Mouse (Mus musculus) layer of hippocampus, postnatal 36 days (tissue): ENCODE data around the gene Mansc1. TPM values are rescaled to one million over a fixed set of nuclear protein-coding genes. Genes with fewer than 3 reads are reported as not detected.

Source experiments
- DNase-seq, 2 experiments: peaks; one replicate each; pipeline ENCODE4 v3.0.0; 2022
- total RNA-seq, 2 experiments: library from RNA; stranded (reverse); gene quantifications; 2 replicates each; pipeline ENCODE4 v1.2.3; 2021

The Mansc1 gene
- total RNA-seq, 2 experiments from 2014 or later, result 8.0 to 8.1 TPM

- no peak for DNase-seq
Observed at GRCm38 (mm10) chr6:134597651-134598229, 34.5 kb downstream of the Mansc1 start.

- DNase-seq, result no peak
Observed at GRCm38 (mm10) chr6:134594569-134595442, 37.5 kb downstream of the Mansc1 start.

GRCm38 (mm10) chr6:134591614-134592013 is 40.7 kb downstream of the Mansc1 start:
- DNase-seq, result no peak

GRCm38 (mm10) chr6:134586241-134586640 is 46.0 kb downstream of the Mansc1 start:
- no peak for DNase-seq

GRCm38 (mm10) chr6:134584616-134585015 is 47.7 kb downstream of the Mansc1 start:
- no peak for DNase-seq

GRCm38 (mm10) chr6:134582110-134582509 is 50.2 kb downstream of the Mansc1 start:
- DNase-seq, result no peak

GRCm38 (mm10) chr6:134579506-134579905 is 52.8 kb downstream of the Mansc1 start:
- no peak for DNase-seq

GRCm38 (mm10) chr6:134578039-134578438 is 54.2 kb downstream of the Mansc1 start:
- no peak for DNase-seq

GRCm38 (mm10) chr6:134575288-134575741 is 57.0 kb downstream of the Mansc1 start:
- no peak for DNase-seq

- DNase-seq, result no peak
Observed at GRCm38 (mm10) chr6:134567986-134568556, 64.2 kb downstream of the Mansc1 start.

GRCm38 (mm10) chr6:134566818-134567485 is 65.3 kb downstream of the Mansc1 start, which contains the start of gene Lrp6:
Gene Lrp6, minus strand, starts transcription at chr6:134566965.
- peak; percentile 80 to 81 for DNase-seq

GRCm38 (mm10) chr6:134566248-134566817 is 66.0 kb downstream of the Mansc1 start:
- DNase-seq, result no peak

- DNase-seq, result peak in 1 of 2 experiments; percentile 26
Observed at GRCm38 (mm10) chr6:134565606-134566247, 66.6 kb downstream of the Mansc1 start.

- DNase-seq, result no peak
Observed at GRCm38 (mm10) chr6:134564539-134564938, 67.7 kb downstream of the Mansc1 start.

GRCm38 (mm10) chr6:134559635-134560034 is 72.7 kb downstream of the Mansc1 start:
- DNase-seq, result no peak

Other genes starting within 250 kb of the Mansc1 start
- not detected for gene Bcl2l14, start 236.2 kb downstream of the Mansc1 start, total RNA-seq
- 10 to 100 TPM; 50.5 to 54.8 TPM for gene Lrp6, start 65.5 kb downstream of the Mansc1 start, total RNA-seq
- 10 to 100 TPM; 37.2 to 40.1 TPM for gene Borcs5, start 7.0 kb upstream of the Mansc1 start, total RNA-seq
- 1 to 10 TPM; 8.6 to 8.9 TPM for gene Dusp16, start 160.1 kb upstream of the Mansc1 start, total RNA-seq
- 10 to 100 TPM; 41.1 to 41.7 TPM for gene Crebl2, start 197.7 kb upstream of the Mansc1 start, total RNA-seq